Mouse (Mus musculus) heart, postnatal 25 days (tissue): ENCODE results near the gene Rfc4. TPM values are rescaled to one million over a fixed set of nuclear protein-coding genes. Genes with fewer than 3 reads are reported as not detected.

ENCODE experiments used
- DNase-seq: peaks from one replicate; pipeline ENCODE4 v3.0.0; 2022; ENCODE audit warnings: low spot score
- intact Hi-C: fragments of 180-260 bp; cut with DNase I; formaldehyde crosslinking; loops from one replicate; pipeline ENCODE4 v1.15.1; 2025
- total RNA-seq, 2 experiments: library from RNA; stranded (reverse); gene quantifications; 2 replicates each; pipeline ENCODE4 v1.2.3; 2021

Rfc4 gene
- 1 to 10 TPM; 6.6 to 6.8 TPM for total RNA-seq

DNA sequence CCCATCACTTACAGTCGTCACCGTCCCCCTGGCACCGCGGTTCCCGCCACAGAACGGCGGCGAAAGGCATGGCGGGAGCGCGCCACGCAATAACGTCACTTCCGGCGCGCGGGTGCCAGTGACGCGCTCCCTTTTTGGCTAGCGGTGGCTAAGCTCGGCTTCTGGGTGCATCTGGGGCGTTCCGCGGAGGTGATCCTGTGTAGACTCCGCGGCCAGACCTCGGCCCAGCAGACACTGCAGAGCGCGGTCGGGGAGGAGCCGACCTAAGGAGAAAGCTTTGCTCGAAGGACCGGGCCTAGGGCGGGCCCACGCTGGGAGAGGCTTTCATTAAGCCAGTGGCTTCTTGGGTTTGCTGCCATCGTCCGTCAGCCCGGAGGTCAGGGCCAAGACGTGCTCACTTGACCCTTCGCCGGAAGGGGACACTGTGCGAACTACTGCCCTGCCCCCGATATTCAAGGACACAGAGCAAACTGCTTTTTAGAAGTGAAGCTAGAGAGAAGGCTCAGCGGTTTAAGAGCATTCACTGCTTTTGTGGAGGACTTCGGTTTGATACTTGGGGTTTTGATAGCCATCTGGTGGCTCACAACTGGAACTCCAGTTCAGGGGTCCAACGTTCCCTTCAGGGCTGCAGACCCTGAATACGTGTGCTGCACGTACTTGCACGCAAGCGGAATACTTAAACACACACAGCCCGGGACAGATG lies at the start of gene Rfc4:
Gene Rfc4 (minus strand): TSS at position 65 of the 703 bp plus-strand sequence.
- intact Hi-C loops = loop anchor here (1.0 to 5.0 kb wide), 3 partner anchors 21 to 271 kb away; partner anchors contain the start of genes Dnajb11, Eif4a2 and Tbccd1
- peak; percentile 85 for DNase-seq

GRCm38 (mm10) chr16:23175956-23176355 lies 48.4 kb upstream of the Rfc4 start:
- no peak for DNase-seq
- intact Hi-C loops = no loop called here

- DNase-seq = no peak
- intact Hi-C loops = no loop called here
These were observed 47.3 kb upstream of the Rfc4 start for GRCm38 (mm10) chr16:23174855-23175254.

DNA sequence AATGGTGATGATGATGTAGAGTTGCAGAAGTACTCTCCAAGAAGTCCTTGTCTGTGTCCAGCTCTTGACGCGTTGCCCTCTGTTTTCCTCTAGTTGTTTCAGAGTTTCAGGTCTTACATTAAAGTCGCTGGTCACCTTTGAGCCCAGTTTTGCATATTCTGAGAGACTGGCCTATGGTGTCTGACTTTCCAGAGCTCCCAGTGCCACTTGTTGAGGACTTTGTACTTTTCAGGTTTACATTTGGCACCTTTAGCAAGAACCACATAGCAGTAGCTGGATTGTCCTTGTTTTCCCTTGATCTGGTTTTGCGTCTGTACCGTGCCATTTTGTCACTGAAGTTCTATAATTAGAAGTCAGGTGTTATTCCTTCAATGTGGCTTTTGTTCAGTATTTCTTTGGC lies 46.4 kb upstream of the Rfc4 start:
- intact Hi-C loops = no loop called here
- no peak for DNase-seq

GRCm38 (mm10) chr16:23170813-23171212 lies 43.3 kb upstream of the Rfc4 start:
- intact Hi-C loops = no loop called here

GRCm38 (mm10) chr16:23167079-23167478 lies 39.5 kb upstream of the Rfc4 start:
- DNase-seq = peak; percentile 21
- intact Hi-C loops = loop anchor here (5.0 kb wide), 1 partner anchor 50 kb away; no protein-coding TSS in a partner anchor

More at GRCm38 (mm10) chr16:23170813-23171212, 43.3 kb upstream of the Rfc4 start:
- no peak for DNase-seq

DNA sequence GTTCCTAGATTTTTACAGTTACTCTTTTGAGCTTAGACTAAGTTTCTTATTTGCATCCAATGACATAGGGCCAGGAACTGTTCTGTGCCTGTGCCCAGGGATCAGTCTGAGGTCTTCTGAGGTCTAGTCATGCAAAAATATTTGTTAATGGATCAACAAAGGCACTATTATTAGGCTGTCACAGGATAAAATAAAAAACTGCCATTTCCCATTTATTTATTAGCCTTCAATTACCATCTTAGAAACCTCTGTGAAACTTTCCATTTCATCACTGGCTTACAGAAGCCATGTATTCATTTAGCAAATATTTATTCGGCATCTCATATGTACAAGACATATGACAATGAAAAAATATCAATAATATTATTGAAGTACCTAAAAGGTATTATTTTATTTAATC lies 39.1 kb upstream of the Rfc4 start:
- intact Hi-C loops = loop anchor here (5.0 kb wide), 1 partner anchor 51 kb away; no protein-coding TSS in a partner anchor

GRCm38 (mm10) chr16:23165441-23165840 lies 37.9 kb upstream of the Rfc4 start:
- DNase-seq = no peak
- intact Hi-C loops = loop anchor here (5.0 kb wide), 1 partner anchor 52 kb away; no protein-coding TSS in a partner anchor

More for the DNA sequence above, 39.1 kb upstream of the Rfc4 start:
- DNase-seq = no peak

GRCm38 (mm10) chr16:23164443-23164842 lies 36.9 kb upstream of the Rfc4 start:
- intact Hi-C loops = no loop called here
- peak; percentile 23 for DNase-seq

DNA sequence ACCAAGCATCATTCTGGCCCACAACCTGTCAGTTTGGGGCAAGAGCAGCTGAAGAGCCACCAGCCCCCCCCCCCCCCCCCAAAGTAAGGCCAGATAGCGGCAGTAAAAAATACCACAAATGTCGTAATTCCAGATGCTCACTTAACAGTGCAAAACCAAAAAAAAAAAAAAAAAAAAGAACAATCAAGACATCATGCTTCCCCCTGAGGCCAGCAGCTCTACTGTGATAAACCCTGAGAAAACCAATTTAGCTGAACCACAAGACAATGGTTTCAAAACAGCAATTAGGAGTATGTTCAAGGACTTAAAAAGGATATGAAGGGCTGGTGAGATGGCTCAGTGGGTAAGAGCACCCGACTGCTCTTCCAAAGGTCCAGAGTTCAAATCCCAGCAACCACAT lies 34.6 kb upstream of the Rfc4 start:
- no peak for DNase-seq
- intact Hi-C loops = no loop called here

- DNase-seq = no peak
- intact Hi-C loops = no loop called here
These were observed 32.2 kb upstream of the Rfc4 start for GRCm38 (mm10) chr16:23159749-23160148.

GRCm38 (mm10) chr16:23158957-23159356 lies 31.4 kb upstream of the Rfc4 start:
- intact Hi-C loops = no loop called here
- DNase-seq = no peak

DNA sequence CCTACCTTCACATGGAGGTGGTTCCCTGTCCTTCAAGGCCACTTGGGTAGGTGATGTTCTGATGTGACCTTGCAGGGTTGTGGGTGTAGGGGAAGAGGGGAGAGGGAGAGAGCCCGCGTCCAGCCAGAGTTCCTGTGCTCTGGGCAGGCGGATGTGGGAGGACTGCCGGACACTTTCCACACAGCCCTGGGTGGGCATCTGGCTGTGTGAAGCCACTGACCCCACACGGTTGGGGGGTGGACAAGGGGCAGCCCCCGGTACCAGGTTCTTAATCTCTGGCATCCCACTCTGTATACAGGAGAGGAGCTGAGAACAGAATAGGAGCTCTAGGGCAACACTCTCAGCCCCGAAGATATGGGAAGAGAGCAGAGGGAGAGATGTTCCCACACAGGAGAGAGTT lies 30.8 kb upstream of the Rfc4 start:
- intact Hi-C loops = no loop called here
- no peak for DNase-seq

DNA sequence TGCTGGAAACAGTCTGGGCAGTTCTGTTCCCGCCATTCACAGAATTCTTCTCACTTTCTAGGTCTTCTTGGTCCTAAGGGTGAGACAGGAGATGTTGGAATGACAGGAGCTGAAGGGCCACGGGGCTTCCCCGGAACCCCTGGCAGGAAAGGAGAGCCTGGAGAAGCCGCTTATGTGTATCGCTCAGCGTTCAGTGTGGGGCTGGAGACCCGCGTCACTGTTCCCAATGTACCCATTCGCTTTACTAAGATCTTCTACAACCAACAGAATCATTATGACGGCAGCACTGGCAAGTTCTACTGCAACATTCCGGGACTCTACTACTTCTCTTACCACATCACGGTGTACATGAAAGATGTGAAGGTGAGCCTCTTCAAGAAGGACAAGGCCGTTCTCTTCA lies 29.5 kb upstream of the Rfc4 start:
- no peak for DNase-seq
- intact Hi-C loops = no loop called here

DNA sequence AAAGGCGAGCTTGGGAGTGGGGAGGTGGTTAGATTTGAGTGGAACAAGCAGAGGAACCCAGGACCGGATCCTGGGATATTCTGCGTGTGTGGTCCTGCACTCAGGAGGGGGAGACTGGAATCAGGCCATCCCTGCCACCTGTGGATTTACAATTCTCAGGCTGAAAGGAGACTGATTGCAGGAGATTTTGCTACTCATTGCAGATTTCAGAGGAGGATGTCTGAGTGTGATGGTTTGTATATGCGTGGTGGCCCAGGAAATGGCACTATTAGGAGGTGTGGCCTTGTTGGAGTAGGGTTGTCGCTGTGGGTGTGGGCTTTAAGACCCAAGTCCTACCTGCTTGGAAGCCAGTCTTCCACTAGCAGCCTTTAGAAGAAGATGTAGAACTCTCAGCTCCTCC lies 26.7 kb upstream of the Rfc4 start:
- DNase-seq = no peak
- intact Hi-C loops = no loop called here

GRCm38 (mm10) chr16:23151423-23151822 lies 23.9 kb upstream of the Rfc4 start:
- intact Hi-C loops = loop anchor here (1.0 to 2.0 kb wide), 2 partner anchors 73 to 252 kb away; partner anchors contain the start of gene St6gal1
- no peak for DNase-seq

DNA sequence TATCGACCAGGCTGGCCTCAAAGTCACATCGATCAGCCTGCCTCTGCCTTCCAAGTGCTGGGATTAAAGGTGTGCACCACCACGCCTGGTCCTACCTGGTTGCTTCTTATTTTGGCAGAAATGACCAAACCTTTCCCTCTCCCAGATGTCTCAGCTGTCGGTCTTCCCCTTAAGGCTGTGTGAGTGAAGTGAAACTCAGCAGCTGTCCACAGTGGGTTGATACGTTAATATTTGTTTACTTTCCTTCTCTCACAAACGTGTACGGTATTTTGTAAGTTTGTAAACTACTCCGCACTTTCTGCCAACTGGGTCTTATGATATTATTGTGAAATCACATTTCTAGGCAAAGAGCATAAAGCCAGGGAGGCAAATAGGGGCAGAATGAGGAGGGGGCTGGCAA lies 21.9 kb upstream of the Rfc4 start:
- intact Hi-C loops = no loop called here
- no peak for DNase-seq

- DNase-seq = no peak
- intact Hi-C loops = no loop called here
These were observed 21.4 kb upstream of the Rfc4 start for GRCm38 (mm10) chr16:23148936-23149335.

DNA sequence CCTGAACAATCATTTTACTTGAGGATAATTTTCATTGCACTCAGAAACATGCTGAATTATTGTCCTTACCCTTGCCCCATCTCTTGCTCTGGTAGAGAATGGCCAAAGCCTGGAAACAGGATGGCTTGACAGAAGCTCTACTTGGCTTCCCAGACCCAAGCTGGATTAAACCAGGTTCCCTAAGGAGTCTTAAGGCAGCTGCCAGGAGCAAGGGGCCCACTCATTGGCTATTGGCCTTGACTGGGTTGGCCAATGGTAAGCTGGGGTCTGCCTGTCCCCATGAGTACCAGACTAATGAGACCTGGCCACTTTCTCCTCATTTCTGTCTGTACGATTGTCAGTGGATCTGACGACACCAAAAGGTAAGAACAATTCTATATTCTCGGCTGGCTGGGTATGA lies 18.7 kb upstream of the Rfc4 start, which contains the start of gene Adipoq:
Gene Adipoq (plus strand): TSS at position 257 of the 400 bp plus-strand sequence.
- intact Hi-C loops = no loop called here
- DNase-seq = no peak

GRCm38 (mm10) chr16:23145211-23145610 lies 17.7 kb upstream of the Rfc4 start:
- DNase-seq = no peak
- intact Hi-C loops = no loop called here

GRCm38 (mm10) chr16:23144326-23144725 lies 16.8 kb upstream of the Rfc4 start:
- intact Hi-C loops = no loop called here
- DNase-seq = no peak

DNA sequence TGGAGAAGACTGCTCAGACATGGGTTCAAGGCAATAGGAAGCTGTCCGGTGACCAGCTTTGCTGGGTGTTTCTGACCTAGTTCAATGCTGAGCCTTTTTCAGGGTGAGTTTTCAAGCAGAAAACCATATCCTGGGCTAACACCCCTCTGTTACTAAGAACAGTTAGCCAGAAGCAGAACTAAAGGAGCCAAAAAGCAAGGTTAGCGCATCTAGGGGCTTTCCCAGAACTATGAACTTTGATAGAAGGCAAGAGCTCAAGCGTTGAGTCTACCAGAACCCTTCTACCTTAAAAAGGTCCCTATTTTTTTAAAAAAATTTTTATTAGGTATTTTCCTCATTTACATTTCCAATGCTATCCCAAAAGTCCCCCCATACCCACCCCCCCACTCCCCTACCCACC lies 13.4 kb upstream of the Rfc4 start:
- intact Hi-C loops = no loop called here
- DNase-seq = no peak
